Mouse (Mus musculus): Measurements from ENCODE around the gene Ubr4. TPM values are rescaled to one million over a fixed set of nuclear protein-coding genes. Genes with fewer than 3 reads are reported as not detected.
"Not testable (repeated sequence)": the region's sequence is repeated elsewhere in the genome, so short reads cannot be mapped to it uniquely, and the experiment has no call there.

The Ubr4 gene
- total RNA-seq, 1 experiment from 2014 or later: 118 TPM

- no peak for ATAC-seq (ENCODE audit: extremely low read depth, insufficient number of reproducible peaks, low FRiP score, poor library complexity, severe bottlenecking)
Observed at GRCm38 (mm10) chr4:139345416-139346019, 6.9 kb upstream of the Ubr4 start.

GRCm38 (mm10) chr4:139352832-139353231 is 423 bp downstream of the Ubr4 start:
- ATAC-seq (ENCODE audit: extremely low read depth, insufficient number of reproducible peaks, low FRiP score, poor library complexity, severe bottlenecking): no peak

GRCm38 (mm10) chr4:139357211-139357610 is 4.8 kb downstream of the Ubr4 start:
- no peak for ATAC-seq (ENCODE audit: extremely low read depth, insufficient number of reproducible peaks, low FRiP score, poor library complexity, severe bottlenecking)

GRCm38 (mm10) chr4:139360761-139361548 is 8.5 kb downstream of the Ubr4 start:
- ATAC-seq (ENCODE audit: extremely low read depth, insufficient number of reproducible peaks, low FRiP score, poor library complexity, severe bottlenecking): no peak

GRCm38 (mm10) chr4:139367336-139367735 is 14.9 kb downstream of the Ubr4 start:
- ATAC-seq (ENCODE audit: extremely low read depth, insufficient number of reproducible peaks, low FRiP score, poor library complexity, severe bottlenecking): no peak

- ATAC-seq (ENCODE audit: extremely low read depth, insufficient number of reproducible peaks, low FRiP score, poor library complexity, severe bottlenecking): no peak
Observed at GRCm38 (mm10) chr4:139368038-139368437, 15.6 kb downstream of the Ubr4 start.

GRCm38 (mm10) chr4:139373130-139373529 is 20.7 kb downstream of the Ubr4 start:
- no peak for ATAC-seq (ENCODE audit: extremely low read depth, insufficient number of reproducible peaks, low FRiP score, poor library complexity, severe bottlenecking)

GRCm38 (mm10) chr4:139373531-139373930 is 21.1 kb downstream of the Ubr4 start:
- no peak for ATAC-seq (ENCODE audit: extremely low read depth, insufficient number of reproducible peaks, low FRiP score, poor library complexity, severe bottlenecking)

GRCm38 (mm10) chr4:139379719-139380118 is 27.3 kb downstream of the Ubr4 start:
- no peak for ATAC-seq (ENCODE audit: extremely low read depth, insufficient number of reproducible peaks, low FRiP score, poor library complexity, severe bottlenecking)

- peak; percentile 90 for ATAC-seq (ENCODE audit: extremely low read depth, insufficient number of reproducible peaks, low FRiP score, poor library complexity, severe bottlenecking)
Observed at GRCm38 (mm10) chr4:139380207-139380748, 27.9 kb downstream of the Ubr4 start.

GRCm38 (mm10) chr4:139380775-139381451 is 28.5 kb downstream of the Ubr4 start:
- ATAC-seq (ENCODE audit: extremely low read depth, insufficient number of reproducible peaks, low FRiP score, poor library complexity, severe bottlenecking): 0 out of 2 replicates have a peak, but pooled peaks have one; percentile 20

- no peak for ATAC-seq (ENCODE audit: extremely low read depth, insufficient number of reproducible peaks, low FRiP score, poor library complexity, severe bottlenecking)
Observed at GRCm38 (mm10) chr4:139381452-139381845, 29.0 kb downstream of the Ubr4 start.

- no peak for ATAC-seq (ENCODE audit: extremely low read depth, insufficient number of reproducible peaks, low FRiP score, poor library complexity, severe bottlenecking)
Observed at GRCm38 (mm10) chr4:139382231-139382630, 29.8 kb downstream of the Ubr4 start.

- not testable (repeated sequence) for ATAC-seq (ENCODE audit: extremely low read depth, insufficient number of reproducible peaks, low FRiP score, poor library complexity, severe bottlenecking)
Observed at GRCm38 (mm10) chr4:139385841-139386240, 33.4 kb downstream of the Ubr4 start.

GRCm38 (mm10) chr4:139386869-139387319 is 34.5 kb downstream of the Ubr4 start:
- no peak for ATAC-seq (ENCODE audit: extremely low read depth, insufficient number of reproducible peaks, low FRiP score, poor library complexity, severe bottlenecking)

GRCm38 (mm10) chr4:139389557-139389956 is 37.1 kb downstream of the Ubr4 start:
- no peak for ATAC-seq (ENCODE audit: extremely low read depth, insufficient number of reproducible peaks, low FRiP score, poor library complexity, severe bottlenecking)

- ATAC-seq (ENCODE audit: extremely low read depth, insufficient number of reproducible peaks, low FRiP score, poor library complexity, severe bottlenecking): no peak
Observed at GRCm38 (mm10) chr4:139395431-139395830, 43.0 kb downstream of the Ubr4 start.

- no peak for ATAC-seq (ENCODE audit: extremely low read depth, insufficient number of reproducible peaks, low FRiP score, poor library complexity, severe bottlenecking)
Observed at GRCm38 (mm10) chr4:139400487-139400886, 48.1 kb downstream of the Ubr4 start.

GRCm38 (mm10) chr4:139403214-139403613 is 50.8 kb downstream of the Ubr4 start:
- ATAC-seq (ENCODE audit: extremely low read depth, insufficient number of reproducible peaks, low FRiP score, poor library complexity, severe bottlenecking): no peak

GRCm38 (mm10) chr4:139411351-139411750 is 58.9 kb downstream of the Ubr4 start:
- no peak for ATAC-seq (ENCODE audit: extremely low read depth, insufficient number of reproducible peaks, low FRiP score, poor library complexity, severe bottlenecking)
